Mouse (Mus musculus) liver, embryonic 16.5 days (tissue): ENCODE data around the gene Myo16. TPM values are rescaled to one million over a fixed set of nuclear protein-coding genes. Genes with fewer than 3 reads are reported as not detected.

Source experiments
- ATAC-seq: fragments of 200-750 bp; cut with Nextera tagmentation; 2 replicates; pipeline ENCODE4 v1.8.0; 2017; ENCODE audit warnings: low read depth, mild to moderate bottlenecking, moderate number of reproducible peaks, moderate library complexity
- H3K27ac ChIP-seq: fragments of 300-500 bp; sonication (generic); 2 replicates; pipeline ENCODE4 v1.5.1; 2014; ENCODE audit warnings: mild to moderate bottlenecking, low read length
- H3K27me3 ChIP-seq: fragments of 300-500 bp; sonication (generic); 2 replicates; pipeline ENCODE4 v1.6.1; 2014; ENCODE audit warnings: low read depth, low read length, mixed read lengths; ENCODE audit not compliant: control insufficient read depth, insufficient read depth
- H3K36me3 ChIP-seq: fragments of 300-500 bp; sonication (generic); 2 replicates; pipeline ENCODE4 v1.6.1; 2014; ENCODE audit warnings: mild to moderate bottlenecking; ENCODE audit not compliant: control insufficient read depth, insufficient read depth
- H3K4me1 ChIP-seq: fragments of 300-500 bp; sonication (generic); 2 replicates; pipeline ENCODE4 v1.6.1; 2014; ENCODE audit warnings: low read depth, low read length, mixed read lengths; ENCODE audit not compliant: control insufficient read depth
- H3K4me2 ChIP-seq: fragments of 300-500 bp; sonication (generic); 2 replicates; pipeline ENCODE4 v1.6.1; 2014; ENCODE audit warnings: low read depth, low read length, mixed read lengths
- H3K4me3 ChIP-seq: fragments of 300-500 bp; sonication (generic); 2 replicates; pipeline ENCODE4 v1.5.1; 2014; ENCODE audit warnings: low read depth, mild to moderate bottlenecking, low read length
- H3K9ac ChIP-seq: fragments of 300-500 bp; sonication (generic); 2 replicates; pipeline ENCODE4 v1.6.1; 2014; ENCODE audit warnings: low read depth, low read length
- H3K9me3 ChIP-seq: fragments of 300-500 bp; sonication (generic); replicated peaks from 2 replicates; pipeline ENCODE4 v1.6.1; 2016; ENCODE audit warnings: low read length; ENCODE audit not compliant: control insufficient read depth
- WGBS: fragments of 180-500 bp; shearing (Covaris S2); extraction: QIAGEN DNeasy Blood & Tissue Kit; methylation state at CpG from one replicate; pipeline ENCODE4 v1.1.7; 2014; ENCODE audit not compliant: insufficient replicate concordance; 5-methylcytosine and 5-hydroxymethylcytosine counted together
- polyA plus RNA-seq: library from polyadenylated mRNA; unstranded; fragments of >200 nt; fragmentation: Nextera tagmentation; extraction: Ambion mirVana; gene quantifications from 2 replicates; pipeline ENCODE4 v1.2.1, GENCODE M21; 2015

Myo16 gene
- polyA plus RNA-seq, 1 experiment from 2014 or later: 0.02 TPM

GRCm38 (mm10) chr8:10448545-10448944, 294.8 kb downstream of the Myo16 start:
- 36% methylated on average over 14 of the region's 14 CpGs for WGBS

GRCm38 (mm10) chr8:10453046-10453445, 299.3 kb downstream of the Myo16 start:
- H3K4me3 ChIP-seq: no peak overlapping the region
- no peak overlapping the region for H3K9ac ChIP-seq
- no peaks in the 10 kb centered on the region for H3K9me3 ChIP-seq
- H3K27me3 ChIP-seq: no peaks in the 10 kb centered on the region
- WGBS: 71% methylated on average over 10 of the region's 10 CpGs
- H3K36me3 ChIP-seq: no peaks in the 10 kb centered on the region
- H3K4me2 ChIP-seq: no peak overlapping the region
- ATAC-seq: no peak
- H3K4me1 ChIP-seq: no peaks in the 10 kb centered on the region
- no peak overlapping the region for H3K27ac ChIP-seq

More at GRCm38 (mm10) chr8:10448545-10448944, 294.8 kb downstream of the Myo16 start:
- Histone ChIP-seq H3K4me2 (no peak overlapping the region), H3K4me3 (no peak overlapping the region), H3K4me1 (no peaks in the 10 kb centered on the region), H3K27me3 (no peaks in the 10 kb centered on the region), H3K27ac (no peak overlapping the region), H3K36me3 (no peaks in the 10 kb centered on the region), H3K9ac (no peak overlapping the region), H3K9me3 (no peaks in the 10 kb centered on the region)
- no peak for ATAC-seq

- Histone ChIP-seq H3K27ac (no peak overlapping the region), H3K4me3 (no peak overlapping the region), H3K36me3 (no peaks in the 10 kb centered on the region), H3K4me2 (no peak overlapping the region), H3K27me3 (no peaks in the 10 kb centered on the region), H3K9me3 (no peaks in the 10 kb centered on the region), H3K4me1 (no peaks in the 10 kb centered on the region), H3K9ac (no peak overlapping the region)
- WGBS: 58% methylated on average over 9 of the region's 9 CpGs
- ATAC-seq: no peak
Observed at GRCm38 (mm10) chr8:10458151-10458649, 304.5 kb downstream of the Myo16 start.

DNA sequence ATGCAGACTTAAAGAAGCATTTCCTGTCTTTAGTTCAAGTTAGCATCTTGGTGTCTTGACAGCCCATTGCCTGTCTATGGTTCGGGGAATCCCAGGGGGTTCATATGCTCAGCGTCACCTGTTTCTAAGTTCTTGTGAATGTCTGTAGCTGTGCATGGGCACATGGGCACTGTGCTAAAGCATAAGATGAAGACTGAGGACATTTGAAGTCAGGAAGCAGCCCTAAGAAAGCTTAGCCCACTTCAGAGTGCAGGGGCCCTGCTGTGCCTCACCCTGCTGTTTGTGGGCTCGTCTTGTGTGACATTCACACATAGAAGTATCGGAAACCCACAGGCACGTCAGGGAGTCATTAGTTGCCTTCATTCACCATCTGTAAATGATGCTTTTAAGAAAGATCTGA, 308.6 kb downstream of the Myo16 start:
- H3K27me3 ChIP-seq: no peaks in the 10 kb centered on the region
- no peaks in the 10 kb centered on the region for H3K9me3 ChIP-seq
- ATAC-seq: no peak
- H3K4me2 ChIP-seq: no peak overlapping the region
- no peak overlapping the region for H3K27ac ChIP-seq
- no peaks in the 10 kb centered on the region for H3K4me1 ChIP-seq
- 66% methylated on average over 5 of the region's 5 CpGs for WGBS
- no peak overlapping the region for H3K4me3 ChIP-seq
- no peaks in the 10 kb centered on the region for H3K36me3 ChIP-seq
- H3K9ac ChIP-seq: no peak overlapping the region

GRCm38 (mm10) chr8:10468490-10468889, 314.8 kb downstream of the Myo16 start:
- Histone ChIP-seq H3K27ac (no peak overlapping the region), H3K4me1 (no peaks in the 10 kb centered on the region), H3K9ac (no peak overlapping the region), H3K36me3 (no peaks in the 10 kb centered on the region), H3K4me2 (no peak overlapping the region), H3K4me3 (no peak overlapping the region), H3K9me3 (no peaks in the 10 kb centered on the region), H3K27me3 (no peaks in the 10 kb centered on the region)
- ATAC-seq: no peak
- 18% methylated on average over 3 of the region's 3 CpGs for WGBS

DNA sequence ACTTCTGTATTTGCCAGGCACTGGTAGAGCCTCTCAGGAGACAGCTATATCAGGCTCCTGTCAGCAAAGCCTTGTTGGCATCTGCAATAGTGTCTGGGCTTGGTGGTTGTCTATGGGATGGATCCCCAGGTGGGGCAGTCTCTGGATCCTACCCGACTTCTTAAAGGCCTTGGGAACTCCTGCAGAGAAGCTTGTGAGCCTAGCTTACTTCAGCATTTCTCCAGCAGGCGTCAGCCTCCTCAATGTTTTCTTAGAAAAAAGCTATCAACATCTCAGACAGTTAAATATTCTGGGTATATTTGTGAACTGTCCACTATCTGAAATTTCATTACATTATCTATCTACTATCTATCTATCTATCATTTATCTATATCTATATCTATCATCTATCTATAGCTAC, 315.9 kb downstream of the Myo16 start:
- Histone ChIP-seq H3K27ac (no peak overlapping the region), H3K4me1 (no peaks in the 10 kb centered on the region), H3K4me2 (no peak overlapping the region), H3K36me3 (no peaks in the 10 kb centered on the region), H3K27me3 (no peaks in the 10 kb centered on the region), H3K9ac (no peak overlapping the region), H3K4me3 (no peak overlapping the region), H3K9me3 (no peaks in the 10 kb centered on the region)
- 58% methylated on average over 2 of the region's 2 CpGs for WGBS
- ATAC-seq: no peak

DNA sequence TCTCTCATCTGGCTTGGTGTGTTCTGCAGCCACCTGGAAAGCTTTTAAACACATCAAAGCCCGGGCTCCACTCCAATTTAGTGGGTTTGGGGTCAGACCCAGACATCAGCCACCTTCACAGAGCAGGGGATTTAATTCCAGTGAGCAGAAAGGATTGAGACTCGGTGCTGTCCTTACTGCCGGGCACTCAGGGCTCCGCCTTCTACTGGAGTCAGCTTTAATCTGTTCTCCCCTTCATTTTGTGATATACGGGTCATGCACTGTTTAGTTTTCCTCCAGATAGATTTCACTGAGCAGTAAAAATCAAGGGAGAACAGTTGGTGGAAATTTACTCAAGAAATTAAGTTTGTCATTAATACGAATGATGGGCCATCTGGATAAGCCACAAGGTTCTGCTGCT, 316.6 kb downstream of the Myo16 start:
- Histone ChIP-seq H3K27ac (no peak overlapping the region), H3K36me3 (no peaks in the 10 kb centered on the region), H3K4me3 (no peak overlapping the region), H3K9ac (no peak overlapping the region), H3K27me3 (no peaks in the 10 kb centered on the region), H3K4me1 (no peaks in the 10 kb centered on the region), H3K4me2 (no peak overlapping the region), H3K9me3 (no peaks in the 10 kb centered on the region)
- WGBS: 54% methylated on average over 6 of the region's 6 CpGs
- ATAC-seq: no peak

DNA sequence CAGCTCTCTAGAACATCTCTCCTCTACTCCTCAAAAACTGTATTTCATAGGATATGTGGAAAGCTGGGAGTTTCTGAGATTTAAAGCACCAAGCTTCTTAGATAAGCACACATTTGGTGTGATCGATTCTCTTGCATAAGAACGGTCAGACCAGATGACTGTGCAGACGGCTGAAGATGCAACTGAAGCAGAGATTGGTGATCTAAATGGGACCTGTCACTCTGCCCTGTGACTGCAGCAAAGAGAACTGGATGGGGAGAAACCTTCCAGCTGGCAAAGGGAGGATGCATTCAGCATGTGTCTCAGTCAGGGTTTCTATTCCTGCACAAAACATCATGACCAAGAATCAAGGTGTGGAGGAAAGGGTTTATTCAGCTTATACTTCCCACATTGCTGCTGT, 318.7 kb downstream of the Myo16 start:
- no peaks in the 10 kb centered on the region for H3K9me3 ChIP-seq
- H3K27ac ChIP-seq: no peak overlapping the region
- no peak for ATAC-seq
- no peak overlapping the region for H3K4me2 ChIP-seq
- H3K4me3 ChIP-seq: no peak overlapping the region
- H3K36me3 ChIP-seq: no peaks in the 10 kb centered on the region
- H3K4me1 ChIP-seq: no peaks in the 10 kb centered on the region
- WGBS: 61% methylated on average over 3 of the region's 3 CpGs
- no peak overlapping the region for H3K9ac ChIP-seq
- H3K27me3 ChIP-seq: no peaks in the 10 kb centered on the region

DNA sequence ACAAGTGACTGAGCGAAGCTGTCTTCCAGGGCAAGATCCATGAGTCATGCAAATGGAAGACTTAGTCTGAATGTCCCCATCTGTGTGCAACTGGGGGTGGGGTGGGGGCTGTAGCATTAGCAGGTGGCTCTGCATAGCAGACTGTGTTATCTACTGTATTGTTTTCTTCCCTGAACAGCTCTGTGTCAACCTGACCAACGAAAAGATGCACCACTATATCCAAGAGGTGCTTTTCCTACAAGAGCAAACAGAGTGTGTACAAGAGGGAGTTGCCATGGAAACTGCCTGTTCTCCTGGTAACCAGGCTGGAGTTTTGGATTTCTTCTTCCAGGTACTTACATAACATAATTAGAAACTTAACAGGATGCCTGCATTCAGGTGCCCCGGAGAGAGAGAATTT, 320.7 kb downstream of the Myo16 start:
- no peaks in the 10 kb centered on the region for H3K36me3 ChIP-seq

More for the DNA sequence above, 320.7 kb downstream of the Myo16 start:
- H3K27me3 ChIP-seq: no peaks in the 10 kb centered on the region
- no peaks in the 10 kb centered on the region for H3K9me3 ChIP-seq
- no peak overlapping the region for H3K4me2 ChIP-seq
- H3K4me3 ChIP-seq: no peak overlapping the region
- no peak overlapping the region for H3K27ac ChIP-seq
- no peak overlapping the region for H3K9ac ChIP-seq
- 51% methylated on average over 3 of the region's 3 CpGs for WGBS
- no peak for ATAC-seq
- no peaks in the 10 kb centered on the region for H3K4me1 ChIP-seq
